Mouse (Mus musculus) MEL (cell line): ENCODE results near the gene Tspan3.

ENCODE experiments used
- EP300 ChIP-seq, 2 experiments: IDR thresholded peaks; 2 replicates each; pipeline ENCODE4 v1.6.1; 2011; ENCODE audit warnings: improper control_type of control experiment in 2 of 2, low read length in 2 of 2, low read depth in 1 of 2, mild to moderate bottlenecking in 1 of 2
- KAT2A ChIP-seq: conservative IDR thresholded peaks from 2 replicates; pipeline ENCODE4 v1.6.1; 2012; ENCODE audit warnings: low read depth, low read length, improper control_type of control experiment, inconsistent platforms
- MAFK ChIP-seq: IDR thresholded peaks from 2 replicates; pipeline ENCODE4 v1.6.1; 2011; ENCODE audit warnings: low read depth, mild to moderate bottlenecking, low read length, improper control_type of control experiment, borderline replicate concordance
- MEF2A ChIP-seq: IDR thresholded peaks from 2 replicates; pipeline ENCODE4 v1.6.1; 2014; ENCODE audit warnings: low read depth, mild to moderate bottlenecking, inconsistent platforms, low read length, improper control_type of control experiment; ENCODE audit not compliant: poor library complexity, insufficient replicate concordance, severe bottlenecking; ENCODE audit errors: extremely low read depth
- POLR2A ChIP-seq, 2 experiments: IDR thresholded peaks; 2 replicates each; pipeline ENCODE4 v1.6.1; 2011 to 2012; ENCODE audit warnings: low read length in 2 of 2, mild to moderate bottlenecking in 2 of 2, control low read depth in 1 of 2, improper control_type of control experiment in 1 of 2, low read depth in 1 of 2, moderate library complexity in 1 of 2; ENCODE audit not compliant: control insufficient read depth in 1 of 2, insufficient read depth in 1 of 2, poor library complexity in 1 of 2
- ZC3H11A ChIP-seq: IDR thresholded peaks from 2 replicates; pipeline ENCODE4 v1.6.1; 2012; ENCODE audit warnings: low read depth, mild to moderate bottlenecking, inconsistent platforms, low read length, improper control_type of control experiment
- ZKSCAN1 ChIP-seq: IDR thresholded peaks from 2 replicates; pipeline ENCODE4 v1.6.1; 2012; ENCODE audit warnings: low read depth, mild to moderate bottlenecking, inconsistent platforms, low read length, improper control_type of control experiment, moderate library complexity

- TF ChIP-seq EP300 (IDR thresholded peaks at IDR 0.05; ENCODE audit: low read depth in 1 of 2, low read length in 2 of 2) (no peak), MAFK (no peak), POLR2A (IDR thresholded peaks at IDR 0.05; ENCODE audit: control insufficient read depth in 1 of 2, insufficient read depth in 1 of 2, low read depth in 1 of 2, low read length in 2 of 2, poor library complexity in 1 of 2) (no peak), KAT2A (no peak), MEF2A (no peak), ZC3H11A (no peak), ZKSCAN1 (no peak)
Measured at GRCm38 (mm10) chr9:56167690-56168089, 2.4 kb upstream of the Tspan3 start.
